Mouse (Mus musculus): ENCODE data around the gene Coq10b. TPM values are rescaled to one million over a fixed set of nuclear protein-coding genes. Genes with fewer than 3 reads are reported as not detected.
A peak's percentile ranks its signal among the peaks of the same experiment; 100 is the strongest.
"Not testable (repeated sequence)": the region's sequence is repeated elsewhere in the genome, so short reads cannot be mapped to it uniquely, and the experiment has no call there.

Coq10b gene
- polyA plus RNA-seq, 1 experiment from 2014 or later = 23.1 TPM

DNA sequence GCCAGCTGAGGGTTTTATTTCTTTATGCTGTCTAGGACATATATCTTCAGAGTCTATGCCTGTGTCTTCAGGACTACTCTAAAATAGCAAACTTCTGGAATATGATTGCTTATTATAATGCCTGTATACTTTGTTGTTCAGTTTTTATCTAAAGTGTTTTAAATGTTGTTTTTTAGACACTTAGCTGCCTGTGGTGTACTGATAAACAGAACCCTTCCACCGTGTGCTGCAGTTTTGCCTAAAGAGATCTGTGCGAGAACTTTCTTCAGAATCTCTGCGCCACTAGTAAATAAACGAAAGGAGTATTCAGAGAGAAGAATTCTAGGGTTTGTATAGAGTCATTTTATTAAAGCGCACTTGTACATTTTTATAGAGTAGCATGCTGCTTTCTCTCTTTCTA lies 8.5 kb downstream of the Coq10b start:
- H3K36me3 ChIP-seq = peaks cover 39% of the 10 kb centered on the region
- 0 out of 2 replicates have a peak, but pooled peaks cover 6% of the 10 kb centered on the region for H3K4me1 ChIP-seq (replicated peaks)
- 82% methylated on average over 5 of the region's 5 CpGs for WGBS
- H3K27me3 ChIP-seq (replicated peaks) = no peaks in the 10 kb centered on the region
- no peak overlapping the region for H3K4me2 ChIP-seq
- no peak overlapping the region for H3K4me3 ChIP-seq
- ATAC-seq (ENCODE audit: insufficient number of reproducible peaks, low FRiP score) = no peak
- no peak overlapping the region for H3K27ac ChIP-seq (ENCODE audit: poor library complexity, severe bottlenecking)
- no peak overlapping the region for H3K9ac ChIP-seq
- H3K9me3 ChIP-seq (replicated peaks) = no peaks in the 10 kb centered on the region

DNA sequence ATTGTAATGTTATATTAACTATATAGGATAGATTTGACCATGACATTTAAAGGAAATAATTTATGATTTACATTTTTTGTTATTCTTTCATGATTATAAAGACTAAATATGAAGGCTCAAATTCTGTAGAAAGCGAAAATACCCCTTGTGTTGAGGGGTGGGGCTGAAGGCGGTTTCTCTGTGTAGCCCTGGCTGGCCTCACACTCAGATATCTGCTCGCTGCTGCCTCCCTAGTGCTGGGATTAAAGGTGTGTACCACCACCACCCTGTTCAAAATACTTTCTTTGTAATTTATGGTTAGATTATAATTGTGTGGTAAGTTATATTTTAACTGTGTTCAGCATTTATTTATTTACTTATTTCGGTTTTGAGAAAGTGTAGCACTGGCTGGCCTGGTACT lies 9.2 kb downstream of the Coq10b start:
- Histone ChIP-seq H3K27me3 (replicated peaks) (no peaks in the 10 kb centered on the region), H3K9me3 (replicated peaks) (no peaks in the 10 kb centered on the region), H3K9ac (no peak overlapping the region), H3K27ac (ENCODE audit: poor library complexity, severe bottlenecking) (no peak overlapping the region), H3K36me3 (peaks cover 39% of the 10 kb centered on the region), H3K4me2 (no peak overlapping the region), H3K4me3 (no peak overlapping the region), H3K4me1 (replicated peaks) (0 out of 2 replicates have a peak, but pooled peaks cover 6% of the 10 kb centered on the region)
- ATAC-seq (ENCODE audit: insufficient number of reproducible peaks, low FRiP score) = no peak
- WGBS = 84% methylated on average over 4 of the region's 4 CpGs

DNA sequence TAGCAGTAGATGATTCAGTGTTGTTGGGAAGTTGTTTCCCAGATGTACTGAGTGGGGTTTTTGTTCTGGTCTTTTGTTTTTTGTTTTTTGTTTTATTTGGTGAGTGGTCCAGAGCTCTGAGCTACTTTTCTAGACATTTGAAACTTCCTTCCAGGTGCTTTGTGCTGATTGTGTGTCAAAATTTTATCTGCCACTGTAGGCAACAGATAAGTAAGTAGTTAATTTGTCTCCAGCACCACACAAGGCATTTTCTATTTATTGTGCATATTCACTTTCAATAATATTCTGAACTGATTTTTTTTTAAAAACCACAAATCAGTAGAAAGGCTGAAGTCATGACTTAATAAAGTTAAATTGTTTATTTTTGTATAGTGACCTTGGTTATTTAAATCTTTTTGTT lies 19.8 kb downstream of the Coq10b start:
- not testable (repeated sequence) for H3K9ac ChIP-seq; H3K27ac ChIP-seq (ENCODE audit: poor library complexity, severe bottlenecking); H3K4me2 ChIP-seq; H3K27me3 ChIP-seq (replicated peaks); H3K9me3 ChIP-seq (replicated peaks); ATAC-seq (ENCODE audit: insufficient number of reproducible peaks, low FRiP score); H3K4me3 ChIP-seq
- peaks cover 50% of the 10 kb centered on the region for H3K36me3 ChIP-seq
- H3K4me1 ChIP-seq (replicated peaks) = peaks cover 15% of the 10 kb centered on the region

DNA sequence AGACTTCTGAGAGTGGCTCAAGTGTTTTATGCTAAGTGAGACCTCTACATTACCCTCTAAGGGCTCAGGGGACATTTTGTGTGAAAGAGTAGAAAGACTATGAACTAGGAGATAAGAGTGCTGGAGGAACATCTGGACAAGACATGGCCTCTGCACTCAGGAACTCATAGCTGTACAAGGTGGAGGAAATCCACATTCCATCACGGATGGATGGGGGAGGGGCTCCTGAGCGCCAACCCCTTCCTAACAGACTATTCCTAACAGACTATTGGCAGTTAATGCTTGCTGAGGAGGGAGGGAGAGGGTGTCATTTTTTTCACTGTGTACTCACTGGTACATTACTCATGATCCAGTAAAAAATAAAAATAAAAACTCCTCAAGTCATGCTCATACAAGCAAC lies 22.2 kb downstream of the Coq10b start:
- no peak for ATAC-seq (ENCODE audit: insufficient number of reproducible peaks, low FRiP score)
- H3K27ac ChIP-seq (ENCODE audit: poor library complexity, severe bottlenecking) = no peak overlapping the region
- no peaks in the 10 kb centered on the region for H3K27me3 ChIP-seq (replicated peaks)
- H3K9me3 ChIP-seq (replicated peaks) = no peaks in the 10 kb centered on the region
- peaks cover 15% of the 10 kb centered on the region for H3K4me1 ChIP-seq (replicated peaks)
- H3K9ac ChIP-seq = no peak overlapping the region
- H3K4me3 ChIP-seq = no peak overlapping the region
- no peak overlapping the region for H3K4me2 ChIP-seq
- peaks cover 49% of the 10 kb centered on the region for H3K36me3 ChIP-seq
- 46% methylated on average over 2 of the region's 2 CpGs for WGBS

DNA sequence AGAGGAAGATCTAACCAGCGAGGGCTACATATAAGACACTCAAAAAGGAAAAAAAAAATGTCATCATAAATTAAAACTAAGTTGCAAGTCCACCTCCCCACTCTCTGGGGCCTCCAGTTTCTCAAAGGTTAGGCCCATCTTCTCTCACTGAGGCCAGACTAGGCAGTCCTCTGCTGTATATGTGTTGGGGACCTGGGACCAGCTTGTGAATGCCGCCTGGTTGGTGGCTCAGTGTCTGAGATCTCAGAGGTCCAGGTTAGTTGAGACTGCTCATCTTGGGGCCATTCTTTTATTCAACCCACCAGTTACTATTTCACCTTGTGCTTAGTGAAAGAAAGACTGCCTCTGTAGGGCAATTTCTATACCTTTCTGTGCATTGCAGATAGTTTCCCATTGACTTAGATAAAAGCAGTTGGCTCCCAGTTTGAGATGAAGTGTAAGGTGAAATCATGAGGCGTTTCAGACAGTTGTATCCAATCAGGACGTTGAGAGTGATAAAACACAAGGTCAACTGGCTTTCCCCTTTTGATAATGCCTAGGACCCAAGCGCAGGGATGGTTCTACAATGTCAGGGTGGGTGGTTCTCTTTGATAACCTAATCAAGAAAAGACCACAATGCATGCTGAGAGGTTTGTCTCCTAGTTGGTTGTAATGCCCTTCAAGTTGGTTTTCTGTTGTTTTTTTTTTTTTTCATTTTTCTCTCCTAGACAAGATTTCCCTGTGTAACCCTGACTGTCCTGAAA lies 23.3 kb downstream of the Coq10b start:
- Histone ChIP-seq H3K36me3 (peaks cover 53% of the 10 kb centered on the region), H3K27ac (ENCODE audit: poor library complexity, severe bottlenecking) (no peak overlapping the region), H3K4me3 (no peak overlapping the region), H3K9ac (no peak overlapping the region), H3K4me1 (replicated peaks) (peaks cover 15% of the 10 kb centered on the region), H3K27me3 (replicated peaks) (no peaks in the 10 kb centered on the region), H3K4me2 (no peak overlapping the region), H3K9me3 (replicated peaks) (no peaks in the 10 kb centered on the region)
- ATAC-seq (ENCODE audit: insufficient number of reproducible peaks, low FRiP score) = no peak
- 35% methylated on average over 5 of the region's 5 CpGs for WGBS

DNA sequence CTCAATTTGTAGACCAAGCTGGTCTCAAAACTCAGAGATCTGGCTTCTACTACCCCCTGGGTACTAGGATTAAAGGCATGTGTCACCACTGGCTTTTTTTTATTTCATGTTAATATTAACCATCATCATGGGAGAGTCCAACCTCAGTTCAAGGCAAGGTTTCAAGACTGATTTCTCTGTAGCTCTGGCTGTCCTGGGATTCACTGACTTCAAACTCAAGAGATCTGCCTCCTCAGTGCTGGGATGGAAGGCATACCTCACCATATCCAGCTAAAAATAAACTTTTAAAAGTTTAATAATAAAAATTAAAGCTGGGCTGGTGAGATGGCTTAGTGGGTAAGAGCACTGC lies 23.8 kb downstream of the Coq10b start:
- no peak overlapping the region for H3K4me2 ChIP-seq
- H3K4me1 ChIP-seq (replicated peaks) = peaks cover 15% of the 10 kb centered on the region
- no peaks in the 10 kb centered on the region for H3K27me3 ChIP-seq (replicated peaks)
- no peaks in the 10 kb centered on the region for H3K9me3 ChIP-seq (replicated peaks)
- H3K4me3 ChIP-seq = no peak overlapping the region
- H3K9ac ChIP-seq = no peak overlapping the region
- ATAC-seq (ENCODE audit: insufficient number of reproducible peaks, low FRiP score) = no peak
- peaks cover 53% of the 10 kb centered on the region for H3K36me3 ChIP-seq
- no peak overlapping the region for H3K27ac ChIP-seq (ENCODE audit: poor library complexity, severe bottlenecking)

DNA sequence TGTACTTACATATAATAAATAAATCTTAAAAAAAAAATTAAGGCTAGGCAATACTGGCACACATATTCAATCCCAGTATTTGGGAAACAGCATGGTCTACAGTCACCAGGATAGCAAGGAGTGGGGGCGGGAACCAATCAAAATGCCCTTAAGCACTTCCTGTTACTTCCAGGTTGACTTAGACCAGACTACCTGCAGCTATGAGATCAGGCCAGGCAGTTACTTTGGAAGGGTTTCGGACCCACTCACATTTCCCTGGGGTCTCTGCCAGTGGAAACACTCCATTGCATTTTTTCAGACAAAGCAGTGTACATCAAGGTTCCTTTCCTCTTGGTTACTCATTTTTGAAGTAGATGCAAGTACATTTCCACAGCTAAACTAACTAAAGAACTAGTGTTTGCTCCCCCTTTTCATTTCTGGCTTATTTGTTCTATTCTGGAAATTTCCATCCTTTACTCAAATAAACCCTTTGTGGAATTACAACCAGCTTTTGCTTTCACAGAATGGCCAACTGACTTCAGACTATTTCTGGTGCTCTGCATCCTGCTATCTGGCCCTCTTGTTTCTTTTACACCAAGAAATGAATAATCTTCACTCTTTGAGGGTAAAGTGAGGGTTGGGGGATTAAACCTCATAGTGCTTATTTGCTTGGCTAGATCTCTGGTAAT lies 24.4 kb downstream of the Coq10b start:
- H3K4me3 ChIP-seq = no peak overlapping the region
- H3K27me3 ChIP-seq (replicated peaks) = no peaks in the 10 kb centered on the region
- H3K4me1 ChIP-seq (replicated peaks) = peaks cover 15% of the 10 kb centered on the region
- peaks cover 52% of the 10 kb centered on the region for H3K36me3 ChIP-seq
- H3K4me2 ChIP-seq = no peak overlapping the region
- no peak overlapping the region for H3K27ac ChIP-seq (ENCODE audit: poor library complexity, severe bottlenecking)
- ATAC-seq (ENCODE audit: insufficient number of reproducible peaks, low FRiP score) = no peak
- no peak overlapping the region for H3K9ac ChIP-seq
- no peaks in the 10 kb centered on the region for H3K9me3 ChIP-seq (replicated peaks)
- 80% methylated on average over 2 of the region's 2 CpGs for WGBS

DNA sequence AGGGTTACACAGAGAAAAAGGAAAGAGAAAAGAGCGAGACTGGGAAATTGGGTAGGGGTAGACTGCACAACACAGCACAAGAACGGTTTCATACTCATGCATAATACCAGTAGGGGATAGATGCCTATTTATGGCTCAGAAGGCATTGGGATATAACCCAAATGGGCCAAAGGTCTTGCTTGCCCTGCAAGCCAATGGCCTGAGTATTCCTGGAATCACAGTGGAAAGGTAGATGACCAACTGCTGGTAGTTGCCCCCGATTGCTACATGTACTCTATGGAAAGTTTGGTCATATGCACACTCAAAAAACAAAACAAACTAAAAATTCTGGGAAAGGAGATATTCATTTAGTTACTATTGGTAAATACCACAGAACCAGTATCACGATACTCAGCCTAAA lies 27.1 kb downstream of the Coq10b start:
- H3K27ac ChIP-seq (ENCODE audit: poor library complexity, severe bottlenecking) = no peak overlapping the region
- no peaks in the 10 kb centered on the region for H3K27me3 ChIP-seq (replicated peaks)
- 89% methylated on average over 4 of the region's 4 CpGs for WGBS
- no peak overlapping the region for H3K4me2 ChIP-seq
- no peak for ATAC-seq (ENCODE audit: insufficient number of reproducible peaks, low FRiP score)
- peaks cover 68% of the 10 kb centered on the region for H3K36me3 ChIP-seq
- peaks cover 17% of the 10 kb centered on the region for H3K4me1 ChIP-seq (replicated peaks)
- H3K4me3 ChIP-seq = no peak overlapping the region
- H3K9me3 ChIP-seq (replicated peaks) = peaks cover 5% of the 10 kb centered on the region
- H3K9ac ChIP-seq = no peak overlapping the region

DNA sequence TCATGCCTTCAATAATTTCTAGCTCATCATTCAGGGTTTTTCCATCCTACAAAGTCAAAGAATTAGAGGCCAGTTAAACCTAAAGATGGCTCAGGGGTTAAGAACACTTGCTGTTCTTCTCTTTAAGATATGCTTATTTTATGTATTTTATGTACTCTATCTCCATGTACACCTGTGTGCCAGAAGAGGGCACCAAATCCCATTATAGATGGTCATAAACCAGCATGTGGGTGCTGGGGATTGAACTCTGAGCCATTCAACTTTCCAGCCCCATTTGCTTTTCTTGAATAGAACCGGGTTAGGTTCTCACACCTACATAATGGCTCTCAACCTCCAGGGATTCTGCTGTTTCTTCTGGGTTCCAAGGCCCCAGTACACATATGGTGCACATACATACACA lies 29.5 kb downstream of the Coq10b start:
- WGBS = 93% methylated on average over 1 of the region's 1 CpGs
- no peak overlapping the region for H3K27ac ChIP-seq (ENCODE audit: poor library complexity, severe bottlenecking)
- H3K4me2 ChIP-seq = no peak overlapping the region
- H3K36me3 ChIP-seq = peaks cover 74% of the 10 kb centered on the region
- no peak overlapping the region for H3K4me3 ChIP-seq
- H3K4me1 ChIP-seq (replicated peaks) = peaks cover 16% of the 10 kb centered on the region
- no peak overlapping the region for H3K9ac ChIP-seq
- peaks cover 5% of the 10 kb centered on the region for H3K9me3 ChIP-seq (replicated peaks)
- H3K27me3 ChIP-seq (replicated peaks) = no peaks in the 10 kb centered on the region
- ATAC-seq (ENCODE audit: insufficient number of reproducible peaks, low FRiP score) = no peak

DNA sequence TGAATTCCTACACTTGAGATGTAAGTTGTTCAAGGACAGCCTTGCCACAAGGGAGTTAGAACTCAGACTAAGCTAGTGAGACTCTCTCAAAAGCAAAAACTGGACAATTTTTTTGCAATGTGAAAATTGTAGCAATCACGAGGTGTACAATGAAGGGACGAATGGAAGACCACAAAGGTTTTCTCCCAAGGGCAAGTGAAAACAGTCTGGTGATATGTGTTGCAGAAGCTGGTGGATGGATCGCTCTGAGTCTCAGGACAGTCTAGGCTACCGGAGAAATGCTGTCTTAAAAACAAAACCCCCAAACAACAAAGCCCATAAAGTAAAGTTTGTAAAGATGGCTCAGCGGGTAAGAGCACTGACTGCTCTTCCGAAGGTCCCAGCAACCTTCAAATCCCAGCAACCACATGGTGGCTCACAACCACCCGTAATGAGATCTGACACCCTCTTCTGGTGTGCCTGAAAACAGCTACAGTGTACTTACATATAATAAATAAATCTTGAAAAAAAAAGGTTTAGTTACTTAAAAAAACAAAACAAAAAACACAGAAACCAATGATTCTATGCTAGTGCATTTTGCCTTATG lies 33.3 kb downstream of the Coq10b start:
- H3K27me3 ChIP-seq (replicated peaks) = no peaks in the 10 kb centered on the region
- peaks cover 5% of the 10 kb centered on the region for H3K9me3 ChIP-seq (replicated peaks)
- 50% methylated on average over 7 of the region's 7 CpGs for WGBS
- peak overlapping the region; percentile 60 for H3K4me2 ChIP-seq
- no peak overlapping the region for H3K27ac ChIP-seq (ENCODE audit: poor library complexity, severe bottlenecking)
- peaks cover 26% of the 10 kb centered on the region for H3K4me1 ChIP-seq (replicated peaks)
- no peak for ATAC-seq (ENCODE audit: insufficient number of reproducible peaks, low FRiP score)
- 0 out of 2 replicates have a peak overlapping the region, but pooled peaks have one; percentile 29 for H3K9ac ChIP-seq
- H3K4me3 ChIP-seq = peak overlapping the region; percentile 29
- peaks cover 55% of the 10 kb centered on the region for H3K36me3 ChIP-seq

DNA sequence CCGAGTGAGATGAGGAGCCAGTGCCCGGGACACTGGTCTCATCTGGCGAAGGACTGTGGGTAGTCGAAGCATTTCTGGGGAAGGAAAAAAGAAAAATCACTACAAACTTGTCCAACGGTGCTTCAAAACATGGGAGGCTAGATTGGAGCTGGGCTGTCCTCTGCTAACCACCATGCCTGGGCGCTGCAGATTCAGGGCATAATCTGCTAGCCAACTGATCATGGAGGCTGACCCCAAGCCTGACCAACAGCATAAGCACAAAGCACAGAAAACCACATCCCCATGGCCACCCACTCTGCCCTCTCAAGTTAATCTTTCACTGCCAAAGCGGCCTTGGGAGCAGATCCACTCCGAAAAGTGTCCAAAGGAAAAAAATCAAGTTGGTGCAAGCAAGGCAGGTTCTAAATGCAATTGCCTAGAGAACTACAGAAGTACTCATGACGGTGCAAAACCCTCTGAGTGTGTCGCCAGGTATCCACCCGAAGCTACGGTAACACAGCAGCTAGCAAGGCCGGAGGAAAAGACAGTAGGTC lies 34.4 kb downstream of the Coq10b start:
- H3K4me3 ChIP-seq = peak overlapping the region; percentile 64
- 2% methylated on average over 13 of the region's 13 CpGs for WGBS
- peaks cover 5% of the 10 kb centered on the region for H3K9me3 ChIP-seq (replicated peaks)
- peaks cover 26% of the 10 kb centered on the region for H3K4me1 ChIP-seq (replicated peaks)
- H3K27ac ChIP-seq (ENCODE audit: poor library complexity, severe bottlenecking) = peak overlapping the region; percentile 93
- H3K27me3 ChIP-seq (replicated peaks) = no peaks in the 10 kb centered on the region
- H3K36me3 ChIP-seq = peaks cover 53% of the 10 kb centered on the region
- H3K4me2 ChIP-seq = peak overlapping the region; percentile 84
- ATAC-seq (ENCODE audit: insufficient number of reproducible peaks, low FRiP score) = peak; percentile 10; the same call in 1 of the 2 replicates
- H3K9ac ChIP-seq = peak overlapping the region; percentile 83

Data from heart, embryonic 12.5 days (tissue).